Mouse (Mus musculus): ENCODE results near the gene Fam217b.

Fam217b gene

DNA sequence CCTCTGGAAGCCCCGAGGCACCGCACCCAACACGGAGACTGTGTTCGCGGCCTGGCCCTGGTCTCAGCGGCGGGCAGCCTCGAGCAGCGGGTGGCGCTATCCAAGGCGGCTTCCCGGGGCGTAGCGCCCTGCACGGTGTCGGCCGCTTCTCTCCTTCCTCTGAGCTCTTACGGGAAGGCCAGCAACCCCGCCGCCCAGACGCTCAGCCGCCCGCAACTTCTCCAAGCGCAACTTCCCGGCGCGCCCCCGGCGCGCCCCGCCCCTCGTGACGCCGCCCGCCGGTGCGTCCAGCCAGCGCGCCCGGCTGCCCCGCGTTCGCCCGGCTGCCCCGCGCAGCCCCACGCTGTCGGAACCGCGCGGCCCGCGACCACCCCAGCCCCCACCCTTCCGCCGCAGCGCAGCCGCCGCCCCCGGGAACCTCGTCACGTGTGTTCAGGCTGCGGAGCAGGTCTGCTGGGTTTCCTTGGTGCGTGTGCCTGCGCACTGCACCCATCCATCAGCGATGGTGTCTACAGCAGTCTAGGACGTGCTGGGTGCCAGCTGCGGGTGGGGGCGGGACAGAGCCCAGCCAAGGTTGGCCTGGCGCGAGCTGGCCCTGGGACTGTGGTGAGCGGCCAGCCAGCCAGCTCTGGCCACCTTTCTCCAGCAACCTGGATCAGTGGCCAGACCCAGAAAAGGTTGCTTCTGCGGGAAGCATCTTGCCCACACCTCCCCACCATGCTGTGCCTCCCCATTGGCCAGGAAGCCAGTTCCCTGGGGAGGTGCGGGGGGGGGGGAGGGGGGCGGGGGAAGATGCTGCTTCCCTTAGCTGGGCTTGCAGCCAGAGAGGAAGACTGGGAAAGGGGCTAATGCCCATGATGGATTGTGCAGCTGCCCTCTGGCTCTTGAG lies at the start of gene Fam217b, which contains the start of gene Ppp1r3d:
Gene Fam217b (plus strand): TSS at position 264 of the 889 bp plus-strand sequence.
Gene Ppp1r3d (minus strand): TSS at position 212 of the 889 bp plus-strand sequence.
- DNase-seq (ENCODE audit: low read depth, low spot score), result no peak

DNA sequence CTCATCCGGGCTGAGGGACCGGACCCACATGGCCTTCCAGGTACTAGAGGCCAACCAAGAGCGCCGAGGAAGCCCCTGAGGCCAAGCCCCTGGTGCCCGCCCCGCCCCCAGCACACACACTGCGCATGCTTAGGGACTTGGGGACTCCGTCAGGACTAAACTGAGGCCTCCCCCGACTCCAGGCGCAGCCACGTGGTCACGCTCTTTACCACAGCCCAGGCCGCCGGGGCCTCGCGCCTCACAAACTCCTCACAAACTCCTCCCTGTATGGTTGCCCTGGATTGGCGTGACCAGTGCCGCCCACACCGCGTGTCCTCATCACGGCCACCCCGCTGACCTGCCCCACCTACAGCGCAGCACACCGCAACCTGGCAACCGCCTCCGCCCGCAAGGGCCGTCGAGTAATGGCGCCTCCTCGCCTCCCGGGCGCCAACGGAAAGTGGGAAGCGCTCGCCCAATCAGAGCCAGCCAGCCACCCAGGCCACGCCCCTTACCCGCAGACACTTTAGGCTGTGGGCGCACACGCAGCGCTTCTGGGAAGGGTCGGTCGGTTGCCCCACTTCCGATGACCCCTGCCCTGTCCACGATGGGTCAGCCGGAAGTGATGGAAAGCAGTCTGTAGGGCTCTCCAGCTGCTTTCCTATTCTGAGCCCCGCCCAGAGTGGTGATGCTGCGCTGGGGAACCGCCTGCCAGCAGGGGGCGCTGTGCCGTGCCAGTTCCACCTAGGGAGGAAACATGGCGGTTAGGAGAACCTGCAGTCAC lies 7.1 kb upstream of the Fam217b start, which contains the start of gene Sycp2:
Gene Sycp2 (minus strand): TSS at position 633 of the 763 bp plus-strand sequence.
- no peak for DNase-seq (ENCODE audit: low read depth, low spot score)

DNA sequence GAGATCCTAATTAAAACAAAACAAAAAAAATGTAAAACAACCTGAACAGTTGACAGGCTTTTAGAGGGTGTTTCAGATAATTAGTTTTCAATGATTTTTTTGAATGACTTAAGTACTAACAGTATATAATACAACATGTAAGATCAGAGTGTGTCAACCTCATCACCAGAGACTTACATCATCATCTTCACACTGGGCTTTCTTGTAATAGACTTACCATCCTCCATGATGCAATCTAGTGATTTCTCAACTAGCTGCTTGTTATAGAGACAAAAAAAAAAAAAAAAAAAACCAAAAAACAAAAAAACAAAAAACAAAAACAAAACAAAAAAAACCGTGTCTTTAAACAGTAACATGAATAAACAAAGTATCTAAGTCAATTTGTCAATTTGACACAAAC lies 5.3 kb upstream of the Fam217b start:
- DNase-seq (ENCODE audit: low read depth, low spot score), result no peak

DNA sequence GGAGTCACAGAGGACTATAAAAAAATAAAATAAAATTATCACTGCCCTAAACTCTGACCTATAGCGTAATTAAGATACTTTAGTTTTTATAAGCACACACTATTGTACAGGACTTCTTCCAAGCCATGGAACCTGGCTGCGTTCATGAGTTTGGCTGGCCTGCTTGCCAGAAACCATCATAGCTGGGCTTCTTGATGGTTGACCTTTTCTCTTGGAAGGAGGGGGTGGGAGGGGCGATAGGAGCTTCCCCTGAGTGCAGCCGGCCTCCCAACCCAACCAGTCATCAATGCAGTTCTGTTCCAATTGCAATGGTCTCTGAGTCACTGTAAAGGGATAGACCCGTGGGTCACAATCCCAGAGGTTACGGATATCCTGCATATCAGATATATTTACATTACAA lies 4.0 kb upstream of the Fam217b start:
- DNase-seq (ENCODE audit: low read depth, low spot score), result no peak

DNA sequence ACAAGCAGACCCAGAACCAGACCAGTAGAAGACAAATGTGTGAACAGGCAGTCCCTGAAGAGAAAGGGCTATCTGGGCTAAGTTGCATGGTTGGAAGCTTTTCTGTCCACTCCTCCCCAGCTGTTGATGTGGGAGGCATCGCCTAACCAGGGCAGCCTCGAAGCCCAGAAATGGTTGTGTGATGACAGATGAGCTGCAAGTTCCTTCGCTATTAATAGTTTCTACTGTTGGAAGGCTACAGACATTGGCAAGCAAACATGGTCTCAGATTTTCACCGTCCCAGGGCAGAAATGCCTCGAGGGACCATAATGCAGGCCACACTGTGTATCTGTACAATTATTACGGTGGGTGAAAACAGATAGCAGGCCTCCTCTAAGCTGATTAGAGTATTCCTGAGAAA lies 1.7 kb upstream of the Fam217b start:
- DNase-seq (ENCODE audit: low read depth, low spot score), result no peak

DNA sequence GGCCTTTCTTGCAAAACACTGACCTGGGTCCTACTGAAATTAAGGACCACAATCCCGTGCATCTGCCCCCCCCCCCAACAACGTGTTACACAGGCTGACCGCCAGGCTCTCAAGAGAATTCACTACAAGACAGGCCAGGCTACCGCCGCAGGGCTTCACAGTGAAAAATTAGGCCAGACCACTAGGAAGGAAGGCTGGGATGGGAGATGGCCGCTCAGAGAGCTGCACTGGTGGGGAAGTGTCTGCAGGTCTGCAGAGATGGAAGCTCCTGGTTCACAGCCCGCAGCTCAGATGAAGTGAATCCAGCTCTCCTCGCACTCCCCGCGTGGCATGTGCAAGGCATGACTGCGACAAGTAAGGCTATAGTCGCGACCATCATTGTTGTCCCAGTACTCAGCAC lies 1.2 kb upstream of the Fam217b start:
- DNase-seq (ENCODE audit: low read depth, low spot score), result no peak

DNA sequence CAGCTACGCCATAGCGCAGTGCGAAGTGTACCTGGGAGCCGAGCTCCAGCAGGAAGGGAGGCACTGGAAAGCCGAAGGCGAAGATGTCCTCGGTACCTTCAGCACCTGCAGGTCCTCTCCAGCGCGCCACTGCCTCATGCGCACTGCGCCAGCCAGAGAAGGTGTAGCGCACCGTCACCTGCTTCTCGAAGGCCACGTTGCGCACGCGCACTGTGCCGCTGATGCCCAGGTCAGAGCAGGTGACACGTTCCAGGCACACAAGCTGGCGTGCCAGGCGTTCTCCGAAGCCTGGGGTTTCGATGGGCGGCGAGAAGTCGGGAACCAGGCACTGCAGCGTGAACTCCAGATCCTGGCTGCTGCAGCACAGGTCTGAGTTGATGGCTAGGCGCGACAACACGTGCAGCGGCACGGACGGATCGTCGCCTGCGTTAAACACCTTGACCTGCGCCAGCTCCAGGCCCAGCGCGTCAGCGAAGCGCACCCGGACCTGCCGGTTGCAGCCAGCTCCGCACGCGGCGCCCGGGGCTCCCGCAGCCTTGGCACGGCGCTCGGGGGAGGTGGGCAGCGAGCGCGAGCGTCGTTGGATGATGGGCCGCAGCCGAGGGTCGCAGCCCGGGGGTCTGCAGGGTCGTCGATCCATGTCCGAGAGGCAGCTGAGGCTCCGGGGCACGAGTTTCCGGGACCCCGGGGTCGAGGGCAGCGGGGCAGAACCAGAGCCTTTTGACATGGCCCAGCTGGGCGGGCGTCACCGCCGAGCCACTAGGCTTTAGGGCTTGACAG lies 653 bp upstream of the Fam217b start:
- DNase-seq (ENCODE audit: low read depth, low spot score), result no peak

DNA sequence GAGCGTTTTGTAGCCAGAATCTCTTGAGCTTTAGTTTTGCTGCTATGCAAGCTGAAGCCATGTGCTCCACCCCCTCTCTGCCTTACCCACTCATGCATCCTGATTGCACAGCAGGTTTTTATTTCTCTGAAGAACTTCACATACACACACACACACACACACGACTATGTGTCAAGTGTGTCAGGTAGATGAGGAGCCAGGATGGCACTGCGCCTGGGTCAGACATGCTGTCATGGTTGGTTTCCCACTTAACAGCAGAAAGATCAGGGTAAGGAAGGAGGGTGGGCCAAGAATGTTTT lies 775 bp downstream of the Fam217b start:
- no peak for DNase-seq (ENCODE audit: low read depth, low spot score)

DNA sequence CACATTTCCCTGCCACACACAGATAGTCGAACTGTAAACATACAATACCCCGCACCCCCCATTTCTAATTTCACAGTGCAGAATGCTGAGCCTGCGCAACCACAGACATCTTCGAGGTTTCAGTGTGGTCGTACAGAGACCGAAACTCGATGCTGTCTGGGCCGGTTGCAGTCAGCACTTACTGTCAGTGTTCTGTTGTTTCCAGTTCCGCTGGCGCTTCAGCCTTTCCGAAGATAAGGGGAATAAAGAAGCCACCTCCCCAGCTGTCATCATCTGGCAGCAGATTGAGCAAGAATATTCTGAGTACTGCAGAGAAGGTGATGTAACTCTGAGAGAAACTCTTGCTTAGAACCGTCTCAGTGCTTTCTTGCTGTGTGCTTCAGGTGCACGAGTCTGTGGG lies 2.1 kb downstream of the Fam217b start:
- DNase-seq (ENCODE audit: low read depth, low spot score), result no peak

DNA sequence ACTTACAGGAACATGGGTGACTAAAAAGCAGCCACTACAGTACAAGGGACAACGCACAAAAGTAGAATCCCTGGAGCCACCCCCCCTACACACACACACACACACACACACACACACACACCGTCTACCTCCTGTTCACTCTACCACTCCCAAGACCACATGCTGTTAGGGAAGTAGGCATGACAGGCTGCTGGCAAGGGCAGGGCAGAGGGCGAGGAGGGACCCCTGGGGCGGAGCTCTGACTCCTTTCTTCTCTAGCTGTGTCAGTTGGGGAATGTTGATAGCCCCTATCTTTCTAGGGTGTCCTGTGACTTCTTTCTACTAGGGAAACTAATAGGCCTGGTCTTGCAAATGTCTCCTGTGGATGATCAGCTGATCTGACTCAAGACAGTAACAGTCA lies 2.6 kb downstream of the Fam217b start:
- DNase-seq (ENCODE audit: low read depth, low spot score), result no peak

DNA sequence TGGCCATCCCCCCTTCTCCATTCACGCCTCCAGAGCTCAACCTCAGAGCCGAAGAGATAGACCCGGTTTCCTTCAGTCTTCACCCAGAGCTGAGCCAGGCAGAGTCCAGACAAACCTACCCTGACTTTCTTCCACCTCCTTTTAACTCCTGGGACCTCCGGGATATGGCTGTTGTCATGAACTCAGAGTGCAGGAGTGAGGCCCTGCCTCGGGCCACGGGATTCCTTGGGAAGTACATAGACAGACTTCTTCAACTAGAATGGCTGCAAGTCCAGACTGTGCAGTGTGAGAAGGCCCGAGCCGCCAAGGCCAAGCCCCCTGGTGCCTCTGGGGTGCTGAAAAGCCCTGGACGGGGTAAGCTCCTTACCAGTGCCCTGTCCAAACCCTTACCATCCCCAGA lies 6.3 kb downstream of the Fam217b start:
- no peak for DNase-seq (ENCODE audit: low read depth, low spot score)

DNA sequence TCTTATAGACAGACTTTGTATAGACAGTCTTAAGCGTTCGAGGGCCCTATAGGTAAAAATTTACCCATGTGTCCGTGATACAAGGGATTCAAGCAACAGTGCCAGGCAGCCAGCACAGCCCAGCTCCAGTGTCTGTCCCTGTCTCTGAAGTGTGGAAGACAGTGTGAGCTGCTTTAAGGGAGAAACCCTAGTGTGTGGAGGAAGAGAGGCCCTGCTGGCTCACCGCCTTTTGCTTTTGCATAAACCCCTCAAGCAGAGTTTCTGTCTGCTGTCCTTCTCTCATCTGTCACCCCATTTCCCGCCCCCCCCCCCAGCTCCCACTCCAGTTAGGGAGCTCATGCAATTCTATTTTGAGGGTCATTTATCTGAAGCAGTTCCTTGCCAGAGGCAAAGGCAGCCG lies 7.3 kb downstream of the Fam217b start:
- DNase-seq (ENCODE audit: low read depth, low spot score), result no peak

DNA sequence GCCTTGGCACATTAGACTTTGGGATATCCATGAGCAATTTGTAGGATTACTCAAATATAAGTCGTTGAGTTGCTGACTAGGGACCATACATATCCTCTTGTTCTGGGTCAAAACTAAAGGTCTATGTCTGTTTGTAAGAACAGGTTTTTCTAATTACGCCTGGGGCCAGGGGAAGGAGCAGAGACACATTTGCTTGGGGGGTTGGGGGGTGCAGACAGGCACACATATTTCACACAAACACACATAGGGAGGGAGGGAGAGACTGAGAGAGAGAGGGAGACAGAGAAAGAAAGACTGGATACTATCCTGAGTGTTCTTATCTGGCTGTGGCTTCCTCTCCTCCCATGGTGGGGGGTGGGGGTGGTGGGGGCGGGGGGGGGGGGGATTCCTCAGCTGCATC lies 7.9 kb downstream of the Fam217b start:
- DNase-seq (ENCODE audit: low read depth, low spot score), result no peak

DNA sequence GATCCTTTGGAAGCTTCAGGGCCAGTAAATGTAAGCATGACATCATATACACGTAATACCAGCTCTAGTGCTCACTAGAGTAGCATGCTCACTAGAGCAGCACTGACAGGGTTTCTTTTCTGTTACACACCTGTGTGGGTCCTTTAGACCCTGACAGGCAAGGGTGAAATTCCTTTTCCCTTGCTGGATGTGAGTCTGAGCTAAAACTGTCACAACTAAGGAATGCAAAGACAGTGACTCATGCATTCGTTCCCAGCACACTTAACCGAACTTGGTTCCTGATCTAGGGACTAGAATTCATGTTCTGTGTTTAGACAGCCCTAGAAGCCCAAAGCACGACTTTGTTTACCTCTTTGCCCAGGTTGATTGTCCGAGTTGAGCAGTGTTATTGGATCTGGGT lies 8.9 kb downstream of the Fam217b start:
- DNase-seq (ENCODE audit: low read depth, low spot score), result no peak

DNA sequence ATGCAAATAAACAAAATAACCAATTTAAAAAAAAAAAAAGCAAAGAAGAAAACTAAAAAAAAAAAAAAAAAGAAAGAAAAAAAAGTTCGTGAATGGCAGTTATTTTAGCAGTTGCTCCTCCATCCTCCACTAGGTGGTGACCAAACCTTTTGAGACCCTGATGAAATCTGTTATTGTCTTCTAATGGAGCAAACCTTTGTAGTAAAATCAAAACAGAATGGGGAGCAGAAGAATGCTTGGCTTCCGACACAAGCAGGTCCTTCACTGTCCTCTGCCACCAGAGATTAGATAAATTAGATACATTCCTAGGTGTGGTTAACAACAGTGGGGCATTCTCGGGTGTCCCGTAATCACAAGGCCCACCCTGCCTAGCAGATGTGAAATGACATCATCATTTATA lies 11.9 kb downstream of the Fam217b start:
- no peak for DNase-seq (ENCODE audit: low read depth, low spot score)

DNA sequence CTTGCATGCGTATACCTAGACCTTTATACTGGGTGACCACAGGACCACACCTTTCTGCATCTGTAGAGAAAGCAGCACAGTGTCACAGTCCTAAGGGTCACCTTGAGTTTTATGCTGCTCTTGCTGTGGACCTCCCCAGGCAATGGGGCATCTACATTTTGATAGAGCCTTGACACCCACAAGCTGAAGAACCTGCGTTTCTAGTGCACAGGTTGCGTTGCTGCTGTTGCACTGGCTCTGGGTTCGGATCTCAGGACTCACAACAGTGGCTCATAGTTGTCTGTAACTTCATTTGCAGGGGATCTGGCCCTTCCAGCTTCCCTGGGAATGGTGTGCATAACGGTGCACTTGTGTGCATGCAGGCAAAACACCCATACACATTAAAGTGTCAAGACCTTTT lies 12.9 kb downstream of the Fam217b start:
- DNase-seq (ENCODE audit: low read depth, low spot score), result no peak

DNA sequence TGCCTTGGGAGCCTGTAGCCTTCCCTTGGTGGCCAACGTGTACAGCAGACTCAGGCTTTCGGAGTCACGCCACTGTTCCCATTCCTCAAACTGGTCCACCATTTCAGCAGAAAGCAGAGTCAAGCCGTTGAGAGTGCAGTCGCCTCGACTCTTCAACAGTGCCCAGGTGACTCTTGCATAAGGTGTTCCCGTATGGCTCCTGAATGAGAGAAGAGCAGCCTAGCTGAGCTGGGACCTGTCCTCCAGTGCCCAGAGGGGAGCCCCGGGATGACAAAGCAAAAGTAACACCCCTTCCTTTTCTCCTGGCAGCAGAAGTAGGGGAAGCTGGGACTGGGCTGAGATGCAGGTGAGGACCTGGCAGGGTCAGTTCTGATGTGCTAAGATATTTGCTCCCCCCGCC lies 13.9 kb downstream of the Fam217b start:
- no peak for DNase-seq (ENCODE audit: low read depth, low spot score)

DNA sequence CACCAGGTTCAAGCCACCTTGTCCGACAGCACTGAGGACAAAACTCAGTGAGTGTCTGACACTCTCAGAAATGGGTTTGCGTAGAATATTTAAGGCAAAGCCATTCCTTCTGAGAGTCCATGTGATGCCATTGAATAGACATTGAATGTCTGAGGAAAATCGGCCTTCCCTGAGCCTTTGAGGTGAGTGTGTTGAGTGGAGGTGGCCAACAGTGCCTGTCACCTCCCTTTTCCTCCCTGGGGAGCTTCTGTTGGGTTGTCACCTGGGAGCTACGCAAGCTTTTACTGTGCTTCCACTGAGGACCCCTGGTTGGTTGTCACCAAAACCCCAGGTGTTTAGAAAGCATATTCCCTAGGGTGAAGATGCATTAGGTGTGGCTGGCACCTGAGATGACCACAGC lies 14.4 kb downstream of the Fam217b start:
- no peak for DNase-seq (ENCODE audit: low read depth, low spot score)

DNA sequence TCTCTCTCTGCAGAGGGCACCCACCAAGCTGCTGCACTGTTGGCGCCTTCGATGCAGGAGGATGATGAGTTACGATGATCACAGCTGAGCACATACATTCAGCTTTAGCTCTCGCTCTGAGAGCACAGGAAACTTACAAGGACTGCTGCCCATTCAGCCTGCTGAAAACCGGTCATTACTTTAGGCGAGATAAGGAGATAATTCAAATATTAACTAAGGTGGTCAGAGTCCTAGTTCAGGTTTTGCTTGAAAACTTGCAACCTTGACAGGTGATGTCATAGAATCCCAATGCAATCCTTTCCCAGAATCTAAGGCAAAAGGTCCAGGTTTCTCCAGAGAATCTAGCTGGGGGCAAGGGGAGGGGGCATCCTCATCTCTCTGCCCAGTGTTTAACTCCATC lies 15.1 kb downstream of the Fam217b start:
- no peak for DNase-seq (ENCODE audit: low read depth, low spot score)

DNA sequence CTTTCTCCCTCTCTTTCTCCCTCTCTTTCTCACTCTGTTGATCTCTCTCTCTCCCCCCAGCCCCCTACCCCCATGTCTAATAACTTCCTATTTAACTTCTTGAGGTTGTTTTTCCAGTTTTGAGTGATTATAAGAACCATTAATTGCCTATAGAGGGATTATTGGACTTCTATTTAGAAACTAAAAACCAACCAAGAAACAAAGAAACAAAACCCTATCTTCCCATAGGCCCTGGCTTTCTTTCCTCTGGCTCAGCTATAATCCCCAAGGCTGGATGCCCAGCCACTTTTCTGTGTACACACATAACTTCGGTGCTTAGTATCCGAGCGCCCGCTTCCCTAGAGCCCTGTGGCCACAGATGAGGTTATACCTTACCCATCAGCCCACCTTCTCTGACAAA lies 15.9 kb downstream of the Fam217b start, which contains the start of gene Cdh26:
Gene Cdh26 (plus strand): TSS at position 301 of the 400 bp plus-strand sequence.
- no peak for DNase-seq (ENCODE audit: low read depth, low spot score)

DNA sequence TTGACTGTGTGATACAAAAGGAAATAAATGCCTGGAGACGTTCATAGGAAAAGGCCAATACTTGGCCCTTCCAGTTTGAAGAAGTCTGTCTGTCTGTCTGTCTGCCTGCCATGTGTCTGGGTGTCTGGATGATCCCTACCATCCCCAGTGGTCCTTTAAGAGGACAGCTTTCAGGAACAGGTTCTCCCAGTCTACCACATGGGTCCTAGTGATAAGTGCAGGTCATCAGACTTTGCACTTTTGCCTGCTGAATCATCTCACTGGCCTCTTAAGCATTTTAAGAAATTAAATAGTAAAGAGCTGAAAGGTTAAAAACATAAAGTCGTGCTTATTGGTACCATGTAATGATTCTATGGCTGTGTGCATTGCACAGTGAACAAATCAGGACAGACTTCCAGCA lies 19.2 kb downstream of the Fam217b start:
- DNase-seq (ENCODE audit: low read depth, low spot score), result no peak

DNA sequence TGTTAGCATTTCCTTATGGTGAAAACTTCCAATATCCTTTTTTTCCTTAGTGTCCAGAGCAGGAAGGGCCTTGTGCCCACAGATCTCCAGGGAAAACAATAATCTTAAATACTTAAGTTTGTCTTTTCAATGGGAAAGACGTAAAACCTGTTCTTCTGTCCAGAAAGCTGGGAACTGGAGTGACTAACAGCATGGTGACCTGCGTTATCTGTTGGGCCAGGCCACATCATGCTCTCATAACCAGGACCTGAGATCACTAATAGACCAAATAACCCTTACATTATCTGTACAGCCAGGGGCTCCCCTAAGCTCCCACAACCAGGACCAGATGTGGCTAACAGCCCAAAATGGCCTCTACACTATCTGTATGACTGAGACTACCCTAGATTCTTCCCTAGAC lies 19.6 kb downstream of the Fam217b start:
- no peak for DNase-seq (ENCODE audit: low read depth, low spot score)
